Comparison of ENCODE assay signal across 11 mouse cellular contexts in genomic region chr3:145992796-145993195, GRCm38 (mm10). TPM values are rescaled to one million over a fixed set of nuclear protein-coding genes. Genes with fewer than 3 reads are reported as not detected.
DNase-seq lines count a peak whose midpoint lies in the region; ATAC-seq and TF ChIP-seq lines count a peak whose summit lies in the region.
"Had no signal": no experiment of that assay in that cellular context is flagged by ENCODE, and none has a peak within 500 bp of the region (broad histone marks: within the 10 kb centered on the region; RNA-seq: fewer than 3 reads in every experiment).

No protein-coding gene starts in this region.

- no peak overlapping the region for H3K4me2 ChIP-seq in midbrain, postnatal 0 days (ENCODE audit: low read depth, low read length, poor library complexity, severe bottlenecking)
- no peak overlapping the region for H3K4me2 ChIP-seq in midbrain, embryonic 13.5 days (replicated peaks)
- no peak overlapping the region for H3K4me2 ChIP-seq in embryonic facial prominence, embryonic 15.5 days (replicated peaks)
- H3K4me2 ChIP-seq in forebrain, postnatal 0 days (ENCODE audit: low read depth): no peak overlapping the region
- no peak overlapping the region for H3K4me2 ChIP-seq in hindbrain, embryonic 16.5 days (ENCODE audit: low read length)
- H3K4me2 ChIP-seq: hindbrain, embryonic 13.5 days; liver, embryonic 13.5 days had no signal

- ATAC-seq in midbrain, postnatal 0 days (ENCODE audit: low FRiP score): no peak
- ATAC-seq in midbrain, embryonic 13.5 days: no peak
- ATAC-seq in embryonic facial prominence, embryonic 15.5 days (ENCODE audit: insufficient number of reproducible peaks, low FRiP score, low TSS enrichment, low read depth): no peak
- no peak for ATAC-seq in forebrain, postnatal 0 days
- no peak for ATAC-seq in hindbrain, embryonic 16.5 days
- ATAC-seq: Patski had no signal

- peak; percentile 36 for DNase-seq in midbrain, postnatal 0 days (ENCODE audit: low spot score)
- peak; percentile 51 to 59 for DNase-seq in heart, postnatal 14 days
- peak; percentile 33 to 68 for DNase-seq in lung, postnatal 4 days
- no peak for DNase-seq in forebrain, postnatal 0 days
- DNase-seq in thymus, postnatal 10 days (ENCODE audit: low spot score in 2 of 2): no peak
- DNase-seq: liver, embryonic 13.5 days had no signal

- H3K4me3 ChIP-seq in midbrain, postnatal 0 days (ENCODE audit: low read depth, low read length): no peak overlapping the region
- no peak overlapping the region for H3K4me3 ChIP-seq in midbrain, embryonic 13.5 days (replicated peaks)
- no peak overlapping the region for H3K4me3 ChIP-seq in embryonic facial prominence, embryonic 15.5 days (replicated peaks)
- no peak overlapping the region for H3K4me3 ChIP-seq in forebrain, postnatal 0 days (ENCODE audit: low read depth, low read length)
- no peak overlapping the region for H3K4me3 ChIP-seq in hindbrain, embryonic 16.5 days (ENCODE audit: low read length)
- H3K4me3 ChIP-seq: hindbrain, embryonic 13.5 days; liver, embryonic 13.5 days had no signal

- no peak overlapping the region for H3K27ac ChIP-seq in midbrain, postnatal 0 days (ENCODE audit: low read depth, low read length)
- H3K27ac ChIP-seq in midbrain, embryonic 13.5 days: no peak overlapping the region
- peak overlapping the region; percentile 52 for H3K27ac ChIP-seq in embryonic facial prominence, embryonic 15.5 days (replicated peaks)
- H3K27ac ChIP-seq in forebrain, postnatal 0 days (ENCODE audit: low read depth, low read length): no peak overlapping the region
- no peak overlapping the region for H3K27ac ChIP-seq in hindbrain, embryonic 16.5 days (ENCODE audit: low read depth, low read length)
- H3K27ac ChIP-seq: hindbrain, embryonic 13.5 days; liver, embryonic 13.5 days had no signal

- intact Hi-C loops in heart, postnatal 14 days (cut with DNase I): no loop called here

- H3K36me3 ChIP-seq in midbrain, postnatal 0 days (ENCODE audit: insufficient read depth, low read length): no peaks in the 10 kb centered on the region
- H3K36me3 ChIP-seq in midbrain, embryonic 13.5 days: no peaks in the 10 kb centered on the region
- no peaks in the 10 kb centered on the region for H3K36me3 ChIP-seq in embryonic facial prominence, embryonic 15.5 days
- no peaks in the 10 kb centered on the region for H3K36me3 ChIP-seq in forebrain, postnatal 0 days (ENCODE audit: insufficient read depth)
- H3K36me3 ChIP-seq in hindbrain, embryonic 16.5 days (ENCODE audit: control insufficient read depth, insufficient read depth, low read length): no peaks in the 10 kb centered on the region
- H3K36me3 ChIP-seq: hindbrain, embryonic 13.5 days; liver, embryonic 13.5 days had no signal

- 79% methylated on average over 10 of the region's 10 CpGs for WGBS in midbrain, postnatal 0 days
- WGBS in midbrain, embryonic 13.5 days: 91% methylated on average over 10 of the region's 10 CpGs
- WGBS in embryonic facial prominence, embryonic 15.5 days: 49% methylated on average over 10 of the region's 10 CpGs
- WGBS in forebrain, postnatal 0 days: 70% methylated on average over 10 of the region's 10 CpGs
- WGBS in hindbrain, embryonic 16.5 days: 76% methylated on average over 10 of the region's 10 CpGs

- no peaks in the 10 kb centered on the region for H3K9me3 ChIP-seq in midbrain, postnatal 0 days (ENCODE audit: low read length)
- no peaks in the 10 kb centered on the region for H3K9me3 ChIP-seq in midbrain, embryonic 13.5 days
- no peaks in the 10 kb centered on the region for H3K9me3 ChIP-seq in embryonic facial prominence, embryonic 15.5 days (replicated peaks)
- no peaks in the 10 kb centered on the region for H3K9me3 ChIP-seq in forebrain, postnatal 0 days (ENCODE audit: low read length)
- H3K9me3 ChIP-seq in hindbrain, embryonic 16.5 days (ENCODE audit: control insufficient read depth, low read length): no peaks in the 10 kb centered on the region
- H3K9me3 ChIP-seq: hindbrain, embryonic 13.5 days; liver, embryonic 13.5 days had no signal

- TF ChIP-seq CTCF in midbrain, postnatal 0 days (IDR thresholded peaks at IDR 0.05): no peak
- TF ChIP-seq CTCF in forebrain, postnatal 0 days (IDR thresholded peaks at IDR 0.05; ENCODE audit: low read depth): no peak

- 0 out of 2 replicates have a peak, but pooled peaks cover 4% of the 10 kb centered on the region for H3K27me3 ChIP-seq in midbrain, postnatal 0 days (ENCODE audit: insufficient read depth, low read length)
- peaks cover 19% of the 10 kb centered on the region for H3K27me3 ChIP-seq in midbrain, embryonic 13.5 days
- no peaks in the 10 kb centered on the region for H3K27me3 ChIP-seq in embryonic facial prominence, embryonic 15.5 days
- H3K27me3 ChIP-seq in forebrain, postnatal 0 days (ENCODE audit: insufficient read depth, low read length): no peaks in the 10 kb centered on the region
- H3K27me3 ChIP-seq in hindbrain, embryonic 16.5 days (replicated peaks; ENCODE audit: control insufficient read depth, insufficient read depth, low read length): no peaks in the 10 kb centered on the region; the same call in 1 of the 2 replicates
- H3K27me3 ChIP-seq: Patski had no signal

- H3K9ac ChIP-seq in midbrain, postnatal 0 days (replicated peaks; ENCODE audit: low read length, poor library complexity, severe bottlenecking): no peak overlapping the region
- H3K9ac ChIP-seq in midbrain, embryonic 13.5 days (replicated peaks): no peak overlapping the region
- no peak overlapping the region for H3K9ac ChIP-seq in embryonic facial prominence, embryonic 15.5 days
- no peak overlapping the region for H3K9ac ChIP-seq in forebrain, postnatal 0 days
- no peak overlapping the region for H3K9ac ChIP-seq in hindbrain, embryonic 16.5 days (ENCODE audit: low read depth, low read length)
- H3K9ac ChIP-seq: hindbrain, embryonic 13.5 days; liver, embryonic 13.5 days had no signal

- H3K4me1 ChIP-seq in midbrain, postnatal 0 days (ENCODE audit: insufficient read depth, low read length): no peaks in the 10 kb centered on the region
- peaks cover 19% of the 10 kb centered on the region for H3K4me1 ChIP-seq in midbrain, embryonic 13.5 days (replicated peaks)
- H3K4me1 ChIP-seq in embryonic facial prominence, embryonic 15.5 days: peaks cover 38% of the 10 kb centered on the region
- H3K4me1 ChIP-seq in forebrain, postnatal 0 days (ENCODE audit: insufficient read depth): peaks cover 12% of the 10 kb centered on the region
- H3K4me1 ChIP-seq in hindbrain, embryonic 16.5 days (ENCODE audit: control insufficient read depth, insufficient read depth, low read depth, low read length): peaks cover 9% of the 10 kb centered on the region; the same call in 1 of the 2 replicates

RNA-seq across cellular contexts. Expression of gene Syde2, which starts 5.1 kb away (rescaled TPM):
- total RNA-seq in midbrain, postnatal 0 days (2014; rRNA removed): 4.2 and 4.7 TPM in 2 replicates
- 0.28 and 0.32 TPM in 2 replicates for polyA plus RNA-seq in midbrain, postnatal 0 days (2015; fragmentation: Nextera tagmentation; extraction: Ambion mirVana)
- polyA plus RNA-seq in midbrain, embryonic 13.5 days (2015; fragmentation: Nextera tagmentation; extraction: Ambion mirVana): 0.39 and 0.52 TPM in 2 replicates
- polyA plus RNA-seq in embryonic facial prominence, embryonic 15.5 days (2015; fragmentation: Nextera tagmentation; extraction: Ambion mirVana): 1.6 and 1.7 TPM in 2 replicates
- 10 to 100 TPM; 21.5 to 25.4 TPM for total RNA-seq in heart, postnatal 14 days (2021)
- total RNA-seq in forebrain, postnatal 0 days (2014; rRNA removed): 5.1 and 5.7 TPM in 2 replicates
- 0.34 and 0.45 TPM in 2 replicates for polyA plus RNA-seq in forebrain, postnatal 0 days (2015; fragmentation: Nextera tagmentation; extraction: Ambion mirVana)
- 0.28 and 0.56 TPM in 2 replicates for polyA plus RNA-seq in hindbrain, embryonic 16.5 days (2015; fragmentation: Nextera tagmentation; extraction: Ambion mirVana)

RNA-seq across cellular contexts. Expression of gene 2410004B18Rik, which starts 55.0 kb away (rescaled TPM):
- total RNA-seq in midbrain, postnatal 0 days (2014; rRNA removed): 48.9 and 55.1 TPM in 2 replicates
- polyA plus RNA-seq in midbrain, postnatal 0 days (2015; fragmentation: Nextera tagmentation; extraction: Ambion mirVana): 83.8 and 87.3 TPM in 2 replicates
- 70.0 and 73.0 TPM in 2 replicates for polyA plus RNA-seq in midbrain, embryonic 13.5 days (2015; fragmentation: Nextera tagmentation; extraction: Ambion mirVana)
- 49.1 and 49.9 TPM in 2 replicates for polyA plus RNA-seq in embryonic facial prominence, embryonic 15.5 days (2015; fragmentation: Nextera tagmentation; extraction: Ambion mirVana)
- total RNA-seq in heart, postnatal 14 days (2021): 10 to 100 TPM; 16.7 to 22.9 TPM
- 57.5 and 71.2 TPM in 2 replicates for total RNA-seq in forebrain, postnatal 0 days (2014; rRNA removed)
- polyA plus RNA-seq in forebrain, postnatal 0 days (2015; fragmentation: Nextera tagmentation; extraction: Ambion mirVana): 96.4 and 97.3 TPM in 2 replicates
- 74.9 and 88.9 TPM in 2 replicates for polyA plus RNA-seq in hindbrain, embryonic 16.5 days (2015; fragmentation: Nextera tagmentation; extraction: Ambion mirVana)

Comparison
In these comparisons a context has a peak if more than half of its experiments do, and no peak if none do; other contexts are left out.
1. DNase-seq: peak in midbrain, postnatal 0 days (single experiment), heart, postnatal 14 days (2 of 2) and lung, postnatal 4 days (2 of 2); none in forebrain, postnatal 0 days (single experiment) and thymus, postnatal 10 days (0 of 2).